Mouse (Mus musculus) liver, postnatal 0 days (tissue): ENCODE data around the gene Mucl1. TPM values are rescaled to one million over a fixed set of nuclear protein-coding genes. Genes with fewer than 3 reads are reported as not detected.
"Not testable (repeated sequence)": the region's sequence is repeated elsewhere in the genome, so short reads cannot be mapped to it uniquely, and the experiment has no call there.

ENCODE experiments used
- ATAC-seq: fragments of 200-750 bp; cut with Nextera tagmentation; 2 replicates; pipeline ENCODE4 v1.8.0; 2017; ENCODE audit warnings: mild to moderate bottlenecking, moderate library complexity
- DNase-seq: peaks from one replicate; pipeline ENCODE4 v3.0.0-alpha.2; 2016
- H3K27ac ChIP-seq: fragments of 300-500 bp; sonication (generic); 2 replicates; pipeline ENCODE4 v1.5.1; 2014; ENCODE audit warnings: antibody characterized with exemption, moderate library complexity, mild to moderate bottlenecking, low read depth
- H3K27me3 ChIP-seq: fragments of 300-500 bp; sonication (generic); 2 replicates; pipeline ENCODE4 v1.6.1; 2014; ENCODE audit warnings: low read length, control low read depth, mixed read lengths; ENCODE audit not compliant: insufficient read depth
- H3K36me3 ChIP-seq: fragments of 300-500 bp; sonication (generic); replicated peaks from 2 replicates; pipeline ENCODE4 v1.6.1; 2014; ENCODE audit warnings: mild to moderate bottlenecking, control low read depth, low read length, moderate library complexity, mixed read lengths; ENCODE audit not compliant: insufficient read depth
- H3K4me1 ChIP-seq: fragments of 300-500 bp; sonication (generic); 2 replicates; pipeline ENCODE4 v1.6.1; 2014; ENCODE audit warnings: antibody characterized with exemption, mild to moderate bottlenecking, control low read depth; ENCODE audit not compliant: insufficient read depth
- H3K4me2 ChIP-seq: fragments of 300-500 bp; sonication (generic); 2 replicates; pipeline ENCODE4 v1.6.1; 2014; ENCODE audit warnings: low read depth, mild to moderate bottlenecking, low read length, moderate library complexity, mixed read lengths
- H3K4me3 ChIP-seq: fragments of 300-500 bp; sonication (generic); 2 replicates; pipeline ENCODE4 v1.5.1; 2014; ENCODE audit warnings: low read depth, low read length
- H3K9ac ChIP-seq: fragments of 300-500 bp; sonication (generic); replicated peaks from 2 replicates; pipeline ENCODE4 v1.6.1; 2014; ENCODE audit warnings: mild to moderate bottlenecking, moderate library complexity
- H3K9me3 ChIP-seq: fragments of 300-500 bp; sonication (generic); 2 replicates; pipeline ENCODE4 v1.6.1; 2016; ENCODE audit warnings: mild to moderate bottlenecking, control low read depth, low read length, mixed read lengths
- CTCF ChIP-seq: sonication (generic); IDR thresholded peaks from 2 replicates; pipeline ENCODE4 v1.5.1; 2016; ENCODE audit warnings: antibody characterized with exemption, low read depth
- EP300 ChIP-seq: IDR thresholded peaks from 2 replicates; pipeline ENCODE4 v1.6.1; 2016; ENCODE audit warnings: antibody characterized with exemption, low read depth, mild to moderate bottlenecking
- WGBS: fragments of 180-500 bp; shearing (Covaris S2); extraction: QIAGEN DNeasy Blood & Tissue Kit; methylation state at CpG from one replicate; pipeline ENCODE4 v1.1.7; 2014; ENCODE audit not compliant: insufficient replicate concordance; 5-methylcytosine and 5-hydroxymethylcytosine counted together
- polyA plus RNA-seq: library from polyadenylated mRNA; unstranded; fragments of >200 nt; fragmentation: Nextera tagmentation; extraction: Ambion mirVana; gene quantifications from 2 replicates; pipeline ENCODE4 v1.2.1, GENCODE M21; 2015

The Mucl1 gene
- not detected in 2 replicates for polyA plus RNA-seq

DNA sequence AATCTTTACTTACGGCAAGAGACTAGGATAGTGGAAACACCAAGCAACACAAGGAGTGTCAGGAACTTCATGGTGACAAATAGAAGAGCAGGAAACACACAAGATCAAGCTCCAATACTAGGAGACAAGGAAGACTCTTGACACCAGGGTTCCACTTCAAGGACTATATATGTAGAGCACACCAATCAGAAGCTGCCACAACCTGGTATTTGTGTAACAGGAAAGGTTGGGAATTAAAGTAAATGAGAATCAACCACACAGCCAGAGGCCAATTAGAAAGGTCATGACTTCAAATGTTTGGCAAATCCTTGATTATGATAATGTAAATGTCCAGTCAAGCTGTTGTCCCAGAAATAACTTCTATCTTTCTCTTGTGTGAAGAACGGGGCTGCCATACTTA is at the start of gene Mucl1:
Gene Mucl1, minus strand, starts transcription at position 101 of the 400 bp plus-strand sequence.
- no peak for ATAC-seq

DNA sequence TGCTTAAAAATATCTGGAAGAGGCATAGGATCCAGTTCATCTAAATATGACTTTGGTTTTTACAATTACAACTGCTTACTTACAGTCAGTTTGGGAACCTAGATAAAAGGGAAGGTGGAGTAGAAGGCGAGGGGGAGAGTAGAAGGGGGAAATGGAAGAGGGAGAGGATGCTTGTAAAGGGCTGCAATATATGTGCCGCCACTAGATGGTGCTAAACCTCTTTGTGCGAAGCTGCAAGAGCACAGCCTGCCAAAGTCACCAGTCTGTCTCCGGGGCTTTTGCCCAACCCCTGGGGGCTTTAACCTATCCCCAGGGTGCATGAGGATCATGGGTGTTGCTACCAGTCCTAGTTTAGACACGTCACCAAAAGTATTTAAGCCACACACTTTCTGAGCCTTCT is 11.6 kb upstream of the Mucl1 start:
- WGBS: 7% methylated on average over 5 of the region's 5 CpGs
- H3K4me3 ChIP-seq, H3K4me2 ChIP-seq, H3K4me1 ChIP-seq, H3K36me3 ChIP-seq, H3K9ac ChIP-seq, H3K27me3 ChIP-seq, H3K27ac ChIP-seq, ATAC-seq, H3K9me3 ChIP-seq: not testable (repeated sequence)
- peak; percentile 69 for DNase-seq
- TF ChIP-seq CTCF: peak; percentile 78

More for the DNA sequence above, at the start of gene Mucl1:
- no peaks in the 10 kb centered on the region for H3K4me1 ChIP-seq
- H3K27ac ChIP-seq: no peak within 1 kb of the TSS
- H3K9me3 ChIP-seq: no peaks in the 10 kb centered on the region
- TF ChIP-seq EP300 (no peak), CTCF (no peak)
- DNase-seq: no peak
- WGBS: 79% methylated on average over 2 of the region's 2 CpGs
- H3K27me3 ChIP-seq: no peaks in the 10 kb centered on the region
- H3K9ac ChIP-seq: no peak within 1 kb of the TSS
- H3K4me3 ChIP-seq: no peak within 1 kb of the TSS
- no peaks in the 10 kb centered on the region for H3K36me3 ChIP-seq
- no peak within 1 kb of the TSS for H3K4me2 ChIP-seq

DNA sequence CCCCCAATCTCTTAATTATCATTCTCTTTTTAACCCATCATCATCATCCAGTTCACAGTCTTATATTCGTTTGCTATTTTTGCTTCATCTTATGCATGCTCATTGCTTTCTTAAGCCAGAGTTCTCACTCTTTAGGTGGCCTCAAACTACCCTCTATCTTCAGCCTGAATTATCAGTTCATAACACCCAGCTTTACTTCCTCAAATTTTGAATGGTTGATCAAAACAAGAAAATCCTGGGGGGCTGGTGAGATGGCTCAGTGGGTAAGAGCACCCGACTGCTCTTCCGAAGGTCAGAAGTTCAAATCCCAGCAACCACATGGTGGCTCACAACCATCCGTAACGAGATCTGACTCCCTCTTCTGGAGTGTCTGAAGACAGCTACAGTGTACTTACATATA is 38.4 kb downstream of the Mucl1 start:
- H3K36me3 ChIP-seq, H3K9ac ChIP-seq, H3K4me1 ChIP-seq, ATAC-seq, H3K27ac ChIP-seq, DNase-seq, H3K9me3 ChIP-seq, H3K4me2 ChIP-seq, H3K27me3 ChIP-seq, H3K4me3 ChIP-seq: not testable (repeated sequence)
- WGBS: 55% methylated on average over 3 of the region's 5 CpGs

Other genes with a start within 250 kb of the Mucl1 start
- gene Ppp1r1a, start 217.5 kb downstream of the Mucl1 start, polyA plus RNA-seq: 3.5 and 4.4 TPM in 2 replicates
- gene Glycam1, start 190.4 kb downstream of the Mucl1 start, polyA plus RNA-seq: not detected in 2 replicates
- gene Mucl2, start 143.8 kb upstream of the Mucl1 start, polyA plus RNA-seq: not detected in 2 replicates